Mouse (Mus musculus) brain, adult 2 months (tissue): ENCODE data around the gene Rnf227.
"Not testable (repeated sequence)": the region's sequence is repeated elsewhere in the genome, so short reads cannot be mapped to it uniquely, and the experiment has no call there.

Experiments used
- DNase-seq: peaks from one replicate; pipeline ENCODE4 v3.0.0; 2011; ENCODE audit warnings: low read depth, low spot score

Rnf227 gene

DNA sequence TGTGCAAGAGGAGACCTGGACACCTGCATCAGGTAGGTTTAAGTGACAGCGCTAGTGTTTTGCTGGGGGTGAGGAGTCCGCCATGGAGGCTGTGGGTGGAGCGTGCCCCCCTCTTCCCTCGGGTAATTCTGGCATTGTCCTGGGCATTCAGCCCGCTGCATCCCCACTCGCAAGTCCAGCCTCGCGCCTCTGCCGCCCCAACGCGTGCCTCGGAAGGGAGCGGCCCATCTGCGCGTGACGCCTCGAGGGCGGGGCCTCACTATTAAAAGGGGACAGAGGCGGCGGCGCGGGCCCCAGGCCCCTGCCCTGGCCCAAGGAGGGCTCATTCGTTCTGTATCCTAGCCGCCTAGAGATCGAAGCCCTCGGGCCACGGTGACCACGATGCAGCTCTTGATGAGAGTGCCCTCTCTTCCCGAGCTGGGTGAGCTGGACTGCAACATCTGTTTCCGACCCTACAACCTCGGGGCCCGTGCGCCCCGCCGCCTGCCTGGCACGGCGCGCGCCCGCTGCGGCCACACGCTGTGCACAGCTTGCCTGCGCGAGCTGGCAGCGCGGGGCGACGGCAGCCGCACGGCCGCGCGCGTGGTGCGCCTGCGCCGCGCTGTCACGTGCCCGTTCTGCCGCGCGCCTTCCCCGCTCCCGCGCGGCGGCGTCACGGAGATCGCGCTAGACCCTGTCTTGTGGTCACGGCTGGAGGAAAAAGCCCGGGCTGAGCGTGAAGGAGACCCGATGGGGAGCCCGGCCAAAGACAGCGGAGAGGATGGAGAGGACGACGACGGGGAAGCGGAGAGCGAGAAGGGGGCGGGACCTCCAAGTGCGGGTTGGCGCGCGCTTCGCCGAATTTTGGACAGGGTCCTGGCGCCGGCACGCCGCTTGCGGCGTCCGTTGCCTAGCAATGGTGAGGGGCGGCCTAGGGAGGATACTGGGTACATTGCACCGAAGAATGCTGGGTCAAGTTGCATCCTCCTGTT lies at the start of gene Rnf227:
TSS of gene Rnf227 (plus strand) at position 301 of the 971 bp plus-strand sequence.
- DNase-seq = peak; percentile 89

- no peak for DNase-seq
Observed at GRCm38 (mm10) chr11:69291111-69291510, 49.1 kb upstream of the Rnf227 start.

DNA sequence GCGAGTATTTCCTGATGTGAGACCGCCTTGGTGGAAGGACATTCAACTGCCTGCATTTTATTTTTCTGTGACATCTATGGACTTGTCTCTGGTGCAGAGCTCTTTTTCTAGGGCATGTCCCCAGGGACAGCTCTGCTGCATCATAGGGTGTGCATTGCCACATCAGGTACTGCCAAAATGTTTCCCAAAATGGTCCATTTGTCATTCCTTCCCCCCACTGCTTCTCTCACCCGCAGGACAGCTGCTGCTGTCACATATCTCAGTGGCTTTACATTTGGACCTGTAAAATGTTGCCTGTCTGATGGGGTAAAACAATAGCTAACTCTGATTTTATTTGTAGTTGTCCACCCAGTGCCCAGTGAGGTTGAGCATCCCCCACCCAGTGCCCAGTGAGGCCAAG lies 45.0 kb upstream of the Rnf227 start:
- peak; percentile 69 for DNase-seq

GRCm38 (mm10) chr11:69297799-69298198 lies 42.5 kb upstream of the Rnf227 start:
- DNase-seq = peak; percentile 62

GRCm38 (mm10) chr11:69298231-69298630 lies 42.0 kb upstream of the Rnf227 start:
- DNase-seq = no peak

- no peak for DNase-seq
Observed at GRCm38 (mm10) chr11:69302817-69303216, 37.4 kb upstream of the Rnf227 start.

- no peak for DNase-seq
Observed at GRCm38 (mm10) chr11:69305291-69305690, 35.0 kb upstream of the Rnf227 start.

DNA sequence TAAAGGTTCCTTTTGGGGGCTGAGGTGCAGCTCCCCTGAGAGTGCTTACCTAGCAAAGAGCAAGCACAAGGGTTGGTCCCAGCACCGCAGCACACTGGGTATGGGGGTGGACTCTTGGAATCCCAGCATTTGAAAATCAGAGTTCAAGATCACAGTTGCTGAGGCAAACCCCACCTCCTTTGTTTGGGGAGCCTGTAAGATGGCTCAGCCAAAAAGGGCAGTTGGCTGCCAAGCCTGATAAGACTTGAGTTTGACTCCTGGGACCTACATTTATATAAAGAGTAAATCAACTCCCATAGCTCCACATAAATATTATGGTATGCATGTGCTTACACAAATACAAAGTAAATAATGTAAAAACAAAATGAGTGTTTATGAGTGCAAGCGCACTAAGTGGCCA lies 34.2 kb upstream of the Rnf227 start:
- no peak for DNase-seq

GRCm38 (mm10) chr11:69311266-69311665 lies 29.0 kb upstream of the Rnf227 start:
- DNase-seq = peak; percentile 24

GRCm38 (mm10) chr11:69316361-69316760 lies 23.9 kb upstream of the Rnf227 start:
- no peak for DNase-seq

DNA sequence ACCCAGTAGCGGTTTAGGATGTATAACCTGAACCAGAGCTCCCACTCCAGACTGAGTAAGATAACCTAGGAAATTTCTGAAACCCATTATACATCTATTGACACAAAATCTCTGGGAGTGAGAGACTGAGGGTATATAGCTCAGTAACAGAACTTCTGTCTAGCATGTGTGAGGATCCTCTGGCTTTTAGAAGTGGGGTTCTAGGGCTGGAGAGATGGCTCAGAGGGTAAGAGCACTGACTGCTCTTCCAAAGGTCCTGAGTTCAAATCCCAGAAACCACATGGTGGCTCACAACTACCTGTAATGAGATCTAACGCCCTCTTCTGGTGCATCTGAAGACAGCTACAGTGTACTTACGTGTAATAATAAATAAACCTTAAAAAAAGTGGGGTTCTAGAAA lies 22.3 kb upstream of the Rnf227 start:
- not testable (repeated sequence) for DNase-seq

GRCm38 (mm10) chr11:69321580-69321979 lies 18.7 kb upstream of the Rnf227 start:
- DNase-seq = no peak

GRCm38 (mm10) chr11:69322010-69322409 lies 18.3 kb upstream of the Rnf227 start:
- DNase-seq = peak; percentile 74

DNA sequence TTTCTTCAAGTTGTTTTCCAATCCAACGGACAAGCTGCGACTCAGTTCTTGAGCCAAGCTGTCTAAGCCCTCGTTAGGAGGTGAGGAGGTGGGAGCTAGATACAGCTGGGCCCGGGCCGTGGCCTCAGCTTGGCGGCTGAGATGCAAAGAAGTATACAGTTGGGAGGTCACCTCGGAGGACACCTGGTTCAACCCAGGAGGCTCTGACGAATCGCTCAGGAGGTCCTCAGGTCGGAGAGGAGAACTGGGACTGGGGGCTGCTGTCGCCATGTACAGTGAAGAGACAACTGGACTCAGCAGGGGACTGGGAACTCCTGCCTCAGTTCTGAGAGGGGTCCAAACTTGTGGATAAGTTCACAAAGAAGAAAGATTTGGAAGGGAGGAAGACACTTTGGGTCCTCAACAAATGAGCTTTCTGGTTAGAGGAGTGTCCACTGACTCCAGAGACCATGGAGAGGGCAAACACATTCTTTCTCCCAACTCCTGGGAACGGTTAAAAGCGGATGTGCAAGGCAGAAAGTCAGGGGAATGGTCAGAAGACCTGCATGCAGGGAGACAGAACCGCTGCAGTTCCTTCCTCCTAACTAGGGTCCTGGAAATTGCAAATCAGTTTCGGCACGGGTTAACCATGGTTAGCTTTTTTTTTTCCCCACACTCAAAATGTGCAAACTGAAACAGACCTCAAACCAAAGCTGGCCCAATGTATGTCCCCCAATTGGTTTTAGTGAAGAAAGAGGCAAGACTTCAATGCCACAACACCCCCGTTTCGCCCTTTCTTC lies 17.4 kb upstream of the Rnf227 start:
- DNase-seq = no peak

GRCm38 (mm10) chr11:69323667-69324111 lies 16.6 kb upstream of the Rnf227 start, which contains the start of the genes Cntrob and Trappc1:
Gene Cntrob (minus strand): TSS chr11:69323775.
Gene Trappc1 (plus strand): TSS chr11:69323980.
- DNase-seq = peak; percentile 100

DNA sequence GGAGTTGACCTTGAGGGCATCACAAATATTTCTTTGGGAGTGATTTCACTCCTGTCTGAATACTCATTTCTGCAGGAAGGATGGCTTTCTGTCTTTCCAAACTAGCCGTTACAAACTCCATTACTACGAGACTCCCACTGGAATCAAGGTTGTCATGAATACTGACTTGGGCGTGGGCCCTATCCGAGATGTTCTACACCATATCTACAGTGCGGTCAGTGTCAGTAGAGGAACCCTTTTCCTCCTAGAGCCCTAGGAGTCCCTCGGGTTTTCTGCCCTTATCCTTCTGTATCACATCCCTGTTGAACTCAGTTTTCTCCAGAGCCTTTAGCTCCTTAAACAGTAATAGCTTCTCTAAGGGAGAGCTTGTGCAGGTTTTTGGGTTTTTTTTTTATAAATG lies 15.5 kb upstream of the Rnf227 start:
- DNase-seq = no peak

GRCm38 (mm10) chr11:69325628-69326407 lies 14.4 kb upstream of the Rnf227 start, which contains the start of gene Kcnab3:
Gene Kcnab3 (plus strand): TSS chr11:69326258.
- peak; percentile 96 for DNase-seq

DNA sequence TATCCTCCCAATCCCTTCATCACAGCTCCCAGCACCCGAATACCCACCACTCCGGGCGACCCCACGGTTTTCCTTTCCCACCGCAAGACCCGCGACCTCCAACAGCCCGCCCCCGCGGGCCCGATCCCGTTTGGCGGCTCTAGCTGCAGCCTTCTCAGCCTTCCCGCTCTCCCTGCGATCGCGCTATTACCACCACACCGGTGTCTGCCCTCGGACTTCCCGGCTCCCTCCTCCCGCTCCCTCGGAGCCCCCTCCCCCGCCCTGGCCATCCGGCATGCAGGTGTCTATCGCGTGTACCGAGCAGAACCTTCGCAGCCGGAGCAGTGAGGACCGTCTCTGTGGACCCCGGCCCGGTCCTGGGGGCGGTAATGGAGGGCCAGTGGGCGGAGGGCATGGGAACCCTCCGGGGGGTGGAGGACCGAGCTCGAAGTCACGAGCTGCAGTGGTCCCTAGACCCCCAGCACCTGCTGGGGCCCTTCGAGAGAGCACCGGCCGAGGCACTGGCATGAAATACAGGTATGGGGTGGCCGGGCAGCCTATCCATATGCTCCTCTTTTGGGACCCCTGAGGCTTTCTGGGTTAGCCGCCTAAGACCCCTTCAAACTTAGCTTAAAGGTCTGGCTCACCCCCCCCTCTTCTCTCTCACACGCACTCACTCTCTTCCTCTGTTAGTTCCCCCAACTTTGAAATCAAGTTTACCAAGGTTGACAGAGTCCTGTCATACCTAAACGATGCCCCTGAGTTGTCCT lies 13.7 kb upstream of the Rnf227 start:
- no peak for DNase-seq

DNA sequence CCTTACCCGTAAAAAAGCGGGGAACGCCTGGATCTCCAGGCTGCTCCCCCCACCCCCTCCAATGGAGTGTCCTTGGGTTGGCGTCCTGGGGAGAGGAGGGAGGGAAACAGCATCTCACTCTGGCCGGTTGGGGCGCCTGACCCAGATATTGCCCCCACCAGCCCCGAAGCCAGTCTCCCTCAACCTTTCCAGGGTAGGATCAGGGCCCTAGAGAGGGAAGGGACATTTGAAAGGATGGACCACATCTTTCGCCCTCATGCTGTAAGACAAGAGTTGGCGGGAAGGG lies 13.2 kb upstream of the Rnf227 start:
- DNase-seq = no peak

- DNase-seq = no peak
Observed at GRCm38 (mm10) chr11:69327648-69328047, 12.6 kb upstream of the Rnf227 start.

GRCm38 (mm10) chr11:69328517-69328916 lies 11.7 kb upstream of the Rnf227 start:
- DNase-seq = peak; percentile 50
